Mouse (Mus musculus) embryonic facial prominence, embryonic 12.5 days (tissue): ENCODE data around the gene Arpp19. TPM values are rescaled to one million over a fixed set of nuclear protein-coding genes. Genes with fewer than 3 reads are reported as not detected.

Source experiments
- ATAC-seq: fragments of 200-750 bp; cut with Nextera tagmentation; 2 replicates; pipeline ENCODE4 v1.8.0; 2017; ENCODE audit not compliant: insufficient number of reproducible peaks, insufficient read depth, low FRiP score, low TSS enrichment
- H3K27ac ChIP-seq: fragments of 300-500 bp; sonication (generic); 2 replicates; pipeline ENCODE4 v1.5.1; 2016; ENCODE audit warnings: mild to moderate bottlenecking
- H3K27me3 ChIP-seq: fragments of 300-500 bp; sonication (generic); 2 replicates; pipeline ENCODE4 v1.6.1; 2016; ENCODE audit warnings: mild to moderate bottlenecking, moderate library complexity
- H3K36me3 ChIP-seq: fragments of 300-500 bp; sonication (generic); 2 replicates; pipeline ENCODE4 v1.6.1; 2016; ENCODE audit warnings: mild to moderate bottlenecking
- H3K4me1 ChIP-seq: fragments of 300-500 bp; sonication (generic); 2 replicates; pipeline ENCODE4 v1.6.1; 2016
- H3K4me2 ChIP-seq: fragments of 300-500 bp; sonication (generic); replicated peaks from 2 replicates; pipeline ENCODE4 v1.6.1; 2016; ENCODE audit warnings: mild to moderate bottlenecking, moderate library complexity
- H3K4me3 ChIP-seq: fragments of 300-500 bp; sonication (generic); 2 replicates; pipeline ENCODE4 v1.5.1; 2016; ENCODE audit warnings: mild to moderate bottlenecking
- H3K9ac ChIP-seq: fragments of 300-500 bp; sonication (generic); 2 replicates; pipeline ENCODE4 v1.6.1; 2016; ENCODE audit warnings: mild to moderate bottlenecking, moderate library complexity
- H3K9me3 ChIP-seq: fragments of 300-500 bp; sonication (generic); 2 replicates; pipeline ENCODE4 v1.6.1; 2016; ENCODE audit warnings: mild to moderate bottlenecking, moderate library complexity
- WGBS: fragments of 180-500 bp; shearing (Covaris S2); methylation state at CpG from one replicate; pipeline ENCODE4 v1.1.7; 2016; 5-methylcytosine and 5-hydroxymethylcytosine counted together
- polyA plus RNA-seq: library from polyadenylated mRNA; unstranded; fragments of >200 nt; fragmentation: Nextera tagmentation; extraction: Ambion mirVana; gene quantifications from 2 replicates; pipeline ENCODE4 v1.2.1, GENCODE M21; 2016

Arpp19 gene
- 324 and 337 TPM in 2 replicates for polyA plus RNA-seq

- peak within 1 kb of the TSS; percentile 58 for H3K4me2 ChIP-seq
- H3K27ac ChIP-seq, result peak within 1 kb of the TSS; percentile 79
- no peaks in the 10 kb centered on the region for H3K27me3 ChIP-seq
- peak; percentile 90 for ATAC-seq
- WGBS, result under 1% methylated on average over 62 of the region's 73 CpGs
- peak within 1 kb of the TSS; percentile 82 for H3K9ac ChIP-seq
- no peaks in the 10 kb centered on the region for H3K9me3 ChIP-seq
- no peaks in the 10 kb centered on the region; the same call in 1 of the 2 replicates for H3K36me3 ChIP-seq
- peaks cover 9% of the 10 kb centered on the region for H3K4me1 ChIP-seq
- H3K4me3 ChIP-seq, result peak within 1 kb of the TSS; percentile 87
Observed at GRCm38 (mm10) chr9:75037451-75038356, at the start of gene Arpp19. Arpp19 (plus strand) TSS chr9:75037614.

DNA sequence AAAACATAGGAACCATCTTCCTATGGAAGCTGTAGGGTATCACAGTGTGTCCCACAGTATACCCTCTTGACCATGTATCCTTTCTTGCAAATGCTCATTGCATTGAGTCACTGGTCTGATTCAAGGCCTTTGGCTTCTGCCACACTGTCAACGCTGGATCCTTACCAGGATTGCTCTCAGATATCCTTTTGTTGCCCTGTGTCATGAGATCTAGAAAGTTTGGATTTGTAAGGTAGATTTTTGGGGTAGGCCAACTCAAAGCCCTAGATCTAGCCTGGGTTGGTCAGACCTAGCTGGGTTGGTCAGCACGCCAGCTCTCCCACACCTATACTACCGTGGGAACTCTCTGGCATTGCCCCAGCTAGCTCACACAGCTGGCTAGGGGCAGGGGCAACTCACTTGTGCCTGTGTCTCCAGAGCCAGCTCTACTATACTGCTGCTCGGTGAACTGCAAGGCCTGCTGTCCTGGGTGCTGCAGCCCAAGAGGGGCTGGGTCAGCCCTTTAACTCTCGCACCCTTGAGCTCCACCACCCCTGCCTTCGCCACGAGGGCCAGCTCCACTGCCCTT is 48.4 kb upstream of the Arpp19 start:
- WGBS, result 86% methylated on average over 7 of the region's 7 CpGs
- no peak overlapping the region for H3K9ac ChIP-seq
- H3K9me3 ChIP-seq, result no peaks in the 10 kb centered on the region
- H3K4me3 ChIP-seq, result no peak overlapping the region
- no peaks in the 10 kb centered on the region for H3K36me3 ChIP-seq
- ATAC-seq, result 0 out of 2 replicates have a peak, but pooled peaks have one; percentile 28
- H3K27ac ChIP-seq, result no peak overlapping the region
- peaks cover 5% of the 10 kb centered on the region; the same call in 1 of the 2 replicates for H3K4me1 ChIP-seq
- H3K4me2 ChIP-seq, result no peak overlapping the region
- no peaks in the 10 kb centered on the region for H3K27me3 ChIP-seq

- H3K36me3 ChIP-seq, result no peaks in the 10 kb centered on the region
- no peaks in the 10 kb centered on the region for H3K9me3 ChIP-seq
- H3K9ac ChIP-seq, result no peak overlapping the region
- WGBS, result 78% methylated on average over 2 of the region's 2 CpGs
- H3K4me1 ChIP-seq, result peaks cover 5% of the 10 kb centered on the region; the same call in 1 of the 2 replicates
- ATAC-seq, result no peak
- no peak overlapping the region for H3K4me3 ChIP-seq
- H3K4me2 ChIP-seq, result no peak overlapping the region
- H3K27ac ChIP-seq, result no peak overlapping the region
- no peaks in the 10 kb centered on the region for H3K27me3 ChIP-seq
Observed at GRCm38 (mm10) chr9:74989990-74990389, 47.4 kb upstream of the Arpp19 start.

- H3K9me3 ChIP-seq, result no peaks in the 10 kb centered on the region
- 88% methylated on average over 10 of the region's 10 CpGs for WGBS
- no peak for ATAC-seq
- no peaks in the 10 kb centered on the region for H3K4me1 ChIP-seq
- H3K27ac ChIP-seq, result no peak overlapping the region
- no peaks in the 10 kb centered on the region for H3K36me3 ChIP-seq
- no peak overlapping the region for H3K4me3 ChIP-seq
- H3K9ac ChIP-seq, result no peak overlapping the region
- no peaks in the 10 kb centered on the region for H3K27me3 ChIP-seq
- H3K4me2 ChIP-seq, result no peak overlapping the region
Observed at GRCm38 (mm10) chr9:74994611-74995257, 42.7 kb upstream of the Arpp19 start.

DNA sequence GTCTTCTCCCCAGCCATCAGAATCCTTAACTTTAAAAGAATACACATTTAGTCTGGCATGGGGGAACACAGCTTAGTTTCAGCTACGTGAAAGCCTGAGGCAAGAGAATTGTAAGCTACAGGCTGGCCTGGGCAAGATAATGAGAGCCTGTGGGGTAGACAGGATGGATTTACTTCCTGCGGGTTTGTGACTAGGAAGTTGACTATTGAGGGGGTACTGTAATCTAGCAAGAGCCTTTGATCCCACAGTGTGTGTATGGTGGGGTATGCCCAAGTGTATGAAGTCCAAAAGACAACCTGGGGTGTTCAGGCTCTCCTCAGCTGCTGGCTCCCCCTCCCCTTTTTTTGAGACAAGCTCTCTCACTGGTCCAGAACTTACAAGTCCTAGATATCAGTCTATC is 41.1 kb upstream of the Arpp19 start:
- WGBS, result 42% methylated on average over 2 of the region's 2 CpGs
- Histone ChIP-seq H3K9ac (no peak overlapping the region), H3K27me3 (no peaks in the 10 kb centered on the region), H3K4me1 (no peaks in the 10 kb centered on the region), H3K27ac (no peak overlapping the region), H3K4me3 (no peak overlapping the region), H3K4me2 (no peak overlapping the region), H3K36me3 (no peaks in the 10 kb centered on the region), H3K9me3 (no peaks in the 10 kb centered on the region)
- ATAC-seq, result no peak

DNA sequence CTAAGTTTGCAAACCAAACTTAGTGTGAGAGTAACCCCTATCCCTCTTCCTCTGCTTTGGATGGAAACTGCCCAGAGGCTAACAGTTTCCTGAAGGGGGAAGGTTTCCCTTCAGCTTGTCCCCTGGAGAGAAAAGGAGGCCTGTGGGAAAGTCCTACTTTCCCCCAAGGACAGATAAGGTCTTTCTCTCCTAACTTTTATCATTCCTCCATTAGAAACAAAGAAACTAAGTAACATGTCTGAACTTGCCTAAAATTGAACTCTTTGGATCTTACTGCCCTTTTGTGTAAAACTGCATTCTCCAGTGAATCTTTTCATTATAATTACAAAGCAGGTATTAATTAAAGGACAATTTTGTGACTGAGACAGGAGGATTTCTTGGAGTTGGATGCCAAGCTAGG is 39.4 kb upstream of the Arpp19 start:
- no peak overlapping the region for H3K4me2 ChIP-seq
- no peak overlapping the region for H3K4me3 ChIP-seq
- ATAC-seq, result no peak
- no peaks in the 10 kb centered on the region for H3K27me3 ChIP-seq
- H3K4me1 ChIP-seq, result no peaks in the 10 kb centered on the region
- no peak overlapping the region for H3K9ac ChIP-seq
- H3K9me3 ChIP-seq, result no peaks in the 10 kb centered on the region
- H3K36me3 ChIP-seq, result no peaks in the 10 kb centered on the region
- H3K27ac ChIP-seq, result no peak overlapping the region

DNA sequence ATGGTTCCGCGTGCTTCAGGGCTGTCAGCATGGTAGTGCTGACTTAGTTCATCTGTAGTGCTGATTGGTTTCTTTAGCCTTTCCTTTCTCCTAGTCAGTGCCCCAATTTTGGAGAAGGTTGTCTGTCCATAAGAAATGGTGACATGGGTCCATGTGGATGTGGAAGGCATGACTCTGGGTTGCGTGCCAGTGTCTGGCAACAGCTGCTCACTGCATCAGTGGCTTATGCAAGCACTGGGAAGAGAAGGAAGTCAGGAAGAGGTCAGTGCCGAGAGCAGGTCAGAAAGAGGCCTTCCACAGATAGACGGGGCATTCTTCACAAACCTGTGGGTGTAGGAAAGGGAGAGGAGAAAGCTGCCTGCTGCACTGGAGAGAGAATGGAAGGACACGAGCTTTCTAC is 36.4 kb upstream of the Arpp19 start:
- Histone ChIP-seq H3K36me3 (no peaks in the 10 kb centered on the region), H3K27ac (no peak overlapping the region), H3K27me3 (no peaks in the 10 kb centered on the region), H3K9ac (no peak overlapping the region), H3K4me2 (no peak overlapping the region), H3K4me3 (no peak overlapping the region), H3K9me3 (no peaks in the 10 kb centered on the region), H3K4me1 (no peaks in the 10 kb centered on the region)
- 85% methylated on average over 6 of the region's 6 CpGs for WGBS
- ATAC-seq, result no peak

GRCm38 (mm10) chr9:75001611-75002204 is 35.7 kb upstream of the Arpp19 start:
- Histone ChIP-seq H3K27ac (no peak overlapping the region), H3K36me3 (peaks cover 4% of the 10 kb centered on the region; the same call in 1 of the 2 replicates), H3K27me3 (no peaks in the 10 kb centered on the region), H3K4me2 (no peak overlapping the region), H3K9ac (no peak overlapping the region), H3K9me3 (no peaks in the 10 kb centered on the region), H3K4me1 (no peaks in the 10 kb centered on the region), H3K4me3 (no peak overlapping the region)
- no peak for ATAC-seq
- 76% methylated on average over 5 of the region's 5 CpGs for WGBS

GRCm38 (mm10) chr9:75002262-75002661 is 35.2 kb upstream of the Arpp19 start:
- 69% methylated on average over 3 of the region's 3 CpGs for WGBS
- no peak for ATAC-seq

GRCm38 (mm10) chr9:75004203-75004602 is 33.2 kb upstream of the Arpp19 start:
- 89% methylated on average over 10 of the region's 10 CpGs for WGBS
- Histone ChIP-seq H3K4me1 (no peaks in the 10 kb centered on the region), H3K27ac (no peak overlapping the region), H3K4me3 (no peak overlapping the region), H3K27me3 (no peaks in the 10 kb centered on the region), H3K9ac (no peak overlapping the region), H3K4me2 (no peak overlapping the region), H3K9me3 (no peaks in the 10 kb centered on the region), H3K36me3 (peaks cover 16% of the 10 kb centered on the region)
- no peak for ATAC-seq

More at GRCm38 (mm10) chr9:75002262-75002661, 35.2 kb upstream of the Arpp19 start:
- no peak overlapping the region for H3K4me3 ChIP-seq
- H3K4me1 ChIP-seq, result no peaks in the 10 kb centered on the region
- H3K9me3 ChIP-seq, result no peaks in the 10 kb centered on the region
- no peak overlapping the region for H3K27ac ChIP-seq
- peaks cover 8% of the 10 kb centered on the region; the same call in 1 of the 2 replicates for H3K36me3 ChIP-seq
- no peak overlapping the region for H3K9ac ChIP-seq
- no peak overlapping the region for H3K4me2 ChIP-seq
- H3K27me3 ChIP-seq, result no peaks in the 10 kb centered on the region

DNA sequence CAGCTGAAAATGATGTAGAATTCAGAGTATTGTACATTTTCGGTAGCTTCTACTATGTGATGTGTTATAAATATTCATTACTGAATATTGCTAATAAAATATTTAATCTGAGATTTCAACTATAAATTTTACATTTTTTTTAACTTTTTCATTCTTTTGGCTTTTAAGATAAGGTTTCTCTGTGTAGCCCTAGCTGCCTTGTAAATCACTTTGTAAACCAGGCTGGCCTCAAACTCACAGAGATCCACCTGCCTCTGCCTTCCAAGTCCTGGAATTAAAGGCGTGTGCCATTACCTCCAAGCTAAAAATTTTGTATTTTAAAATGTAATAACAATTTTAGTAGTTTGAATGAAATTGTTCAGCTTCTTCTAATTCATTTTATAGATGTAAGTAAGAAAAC is 20.8 kb upstream of the Arpp19 start:
- H3K9ac ChIP-seq, result no peak overlapping the region
- no peaks in the 10 kb centered on the region for H3K4me1 ChIP-seq
- no peaks in the 10 kb centered on the region for H3K9me3 ChIP-seq
- peaks cover 16% of the 10 kb centered on the region; the same call in 1 of the 2 replicates for H3K36me3 ChIP-seq
- no peak overlapping the region for H3K4me3 ChIP-seq
- H3K4me2 ChIP-seq, result no peak overlapping the region
- H3K27me3 ChIP-seq, result no peaks in the 10 kb centered on the region
- no peak for ATAC-seq
- no peak overlapping the region for H3K27ac ChIP-seq
- 89% methylated on average over 2 of the region's 2 CpGs for WGBS
